Mouse (Mus musculus) heart, embryonic 10.5 days (tissue): ENCODE results near the gene Chst13. TPM values are rescaled to one million over a fixed set of nuclear protein-coding genes. Genes with fewer than 3 reads are reported as not detected.
A peak's percentile ranks its signal among the peaks of the same experiment; 100 is the strongest.

Experiments used
- DNase-seq: peaks from one replicate; pipeline ENCODE4 v3.0.0-alpha.2; 2017; ENCODE audit warnings: low spot score
- H3K27ac ChIP-seq: fragments of 300-500 bp; sonication (generic); 2 replicates; pipeline ENCODE4 v1.5.1; 2016; ENCODE audit warnings: mild to moderate bottlenecking
- H3K27me3 ChIP-seq: fragments of 300-500 bp; sonication (generic); 2 replicates; pipeline ENCODE4 v1.6.1; 2016; ENCODE audit warnings: mild to moderate bottlenecking; ENCODE audit not compliant: poor library complexity, insufficient read depth, severe bottlenecking
- H3K36me3 ChIP-seq: fragments of 300-500 bp; sonication (generic); 2 replicates; pipeline ENCODE4 v1.6.1; 2016; ENCODE audit warnings: mild to moderate bottlenecking, moderate library complexity
- H3K4me1 ChIP-seq: fragments of 300-500 bp; sonication (generic); 2 replicates; pipeline ENCODE4 v1.6.1; 2016; ENCODE audit warnings: mild to moderate bottlenecking
- H3K4me3 ChIP-seq: fragments of 300-500 bp; sonication (generic); 2 replicates; pipeline ENCODE4 v1.5.1; 2016; ENCODE audit warnings: mild to moderate bottlenecking, moderate library complexity
- H3K9me3 ChIP-seq: fragments of 300-500 bp; sonication (generic); 2 replicates; pipeline ENCODE4 v1.6.1; 2016; ENCODE audit warnings: mild to moderate bottlenecking, moderate library complexity
- WGBS: fragments of 180-500 bp; shearing (Covaris S2); methylation state at CpG from one replicate; pipeline ENCODE4 v1.1.7; 2016; 5-methylcytosine and 5-hydroxymethylcytosine counted together
- polyA plus RNA-seq: library from polyadenylated mRNA; unstranded; fragments of >200 nt; fragmentation: Nextera tagmentation; extraction: Ambion mirVana; gene quantifications from 2 replicates; pipeline ENCODE4 v1.2.1, GENCODE M21; 2016

Chst13 gene
- polyA plus RNA-seq, 1 experiment from 2014 or later, result 1.6 TPM

GRCm38 (mm10) chr6:90308839-90309778 is 15.9 kb downstream of the Chst13 start:
- DNase-seq, result peak; percentile 69
- 0 out of 2 replicates have a peak, but pooled peaks cover 5% of the 10 kb centered on the region for H3K27me3 ChIP-seq
- no peaks in the 10 kb centered on the region for H3K4me1 ChIP-seq
- peaks cover 11% of the 10 kb centered on the region for H3K9me3 ChIP-seq
- no peak overlapping the region for H3K4me3 ChIP-seq
- no peaks in the 10 kb centered on the region for H3K36me3 ChIP-seq
- 78% methylated on average over 87 of the region's 87 CpGs for WGBS
- H3K27ac ChIP-seq, result no peak overlapping the region

- no peaks in the 10 kb centered on the region for H3K36me3 ChIP-seq
- H3K9me3 ChIP-seq, result peaks cover 11% of the 10 kb centered on the region
- 81% methylated on average over 6 of the region's 6 CpGs for WGBS
- H3K27me3 ChIP-seq, result 0 out of 2 replicates have a peak, but pooled peaks cover 5% of the 10 kb centered on the region
- DNase-seq, result no peak
- H3K4me3 ChIP-seq, result no peak overlapping the region
- H3K4me1 ChIP-seq, result no peaks in the 10 kb centered on the region
- no peak overlapping the region for H3K27ac ChIP-seq
Observed at GRCm38 (mm10) chr6:90306315-90306975, 18.5 kb downstream of the Chst13 start.

GRCm38 (mm10) chr6:90300919-90301318 is 24.1 kb downstream of the Chst13 start, which contains the start of gene BC048671:
BC048671 (plus strand) TSS chr6:90301219.
- no peaks in the 10 kb centered on the region for H3K9me3 ChIP-seq
- WGBS, result 84% methylated on average over 1 of the region's 1 CpGs
- H3K27ac ChIP-seq, result no peak within 1 kb of the TSS
- H3K4me3 ChIP-seq, result no peak within 1 kb of the TSS
- no peaks in the 10 kb centered on the region for H3K4me1 ChIP-seq
- H3K27me3 ChIP-seq, result no peaks in the 10 kb centered on the region
- no peaks in the 10 kb centered on the region for H3K36me3 ChIP-seq
- no peak for DNase-seq

- Histone ChIP-seq H3K27me3 (no peaks in the 10 kb centered on the region), H3K27ac (no peak overlapping the region), H3K9me3 (peaks cover 3% of the 10 kb centered on the region; the same call in 1 of the 2 replicates), H3K36me3 (no peaks in the 10 kb centered on the region), H3K4me3 (no peak overlapping the region), H3K4me1 (no peaks in the 10 kb centered on the region)
- no peak for DNase-seq
- 51% methylated on average over 12 of the region's 12 CpGs for WGBS
Observed at GRCm38 (mm10) chr6:90288265-90288664, 36.7 kb downstream of the Chst13 start.

Other genes starting within 250 kb of the Chst13 start
- not detected in 2 replicates for gene Vmn1r49, start 246.7 kb downstream of the Chst13 start, polyA plus RNA-seq
- not detected in 2 replicates for gene Vmn1r50, start 223.8 kb downstream of the Chst13 start, polyA plus RNA-seq
- gene Vmn1r51, start 202.6 kb downstream of the Chst13 start, polyA plus RNA-seq, result not detected in 2 replicates
- gene Vmn1r52, start 150.4 kb downstream of the Chst13 start, polyA plus RNA-seq, result not detected in 2 replicates
- gene V1ra8, start 122.4 kb downstream of the Chst13 start, polyA plus RNA-seq, result not detected in 2 replicates
- not detected in 2 replicates for gene Vmn1r53, start 100.7 kb downstream of the Chst13 start, polyA plus RNA-seq
- not detected in 2 replicates for gene Vmn1r54, start 78.9 kb downstream of the Chst13 start, polyA plus RNA-seq
- gene BC048671, start 24.0 kb downstream of the Chst13 start, polyA plus RNA-seq, result not detected in 2 replicates
- 0.21 TPM in 1 of 2 replicates, not detected in the other for gene Uroc1, start 8.1 kb upstream of the Chst13 start, polyA plus RNA-seq
- gene Zxdc, start 44.3 kb upstream of the Chst13 start, polyA plus RNA-seq, result 5.3 and 5.5 TPM in 2 replicates
- 0.12 TPM in 1 of 2 replicates, not detected in the other for gene Cfap100, start 103.6 kb upstream of the Chst13 start, polyA plus RNA-seq
- gene Klf15, start 137.4 kb upstream of the Chst13 start, polyA plus RNA-seq, result 7.9 and 11.5 TPM in 2 replicates
- gene Aldh1l1, start 161.2 kb upstream of the Chst13 start, polyA plus RNA-seq, result 0.93 and 1.3 TPM in 2 replicates